17 mouse cellular contexts compared by ENCODE assay signal in the genomic region with DNA sequence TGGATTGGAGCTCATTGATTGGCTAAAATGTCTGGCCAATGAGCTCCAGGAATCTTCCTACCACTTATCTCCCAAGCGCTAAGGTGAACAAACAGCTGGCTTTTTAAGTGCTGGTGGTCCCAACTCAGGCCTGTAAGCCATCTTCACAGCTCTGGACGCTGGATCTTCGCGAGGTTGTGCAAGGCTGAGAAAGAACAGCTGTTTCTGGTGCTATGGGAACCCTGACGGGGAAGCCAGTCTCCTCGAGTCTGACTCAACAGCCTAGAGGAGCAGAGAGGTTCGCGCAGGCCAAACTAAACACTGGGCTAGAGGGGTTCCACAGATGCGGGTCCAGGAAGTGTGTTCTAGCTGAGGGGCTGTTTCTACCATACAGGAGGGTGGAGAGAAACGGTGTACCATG. TPM values are rescaled to one million over a fixed set of nuclear protein-coding genes. Genes with fewer than 3 reads are reported as not detected.
DNase-seq lines count a peak whose midpoint lies in the region; ATAC-seq and TF ChIP-seq lines count a peak whose summit lies in the region.
"Had no signal": no experiment of that assay in that cellular context is flagged by ENCODE, and none has a peak within 500 bp of the region (broad histone marks: within the 10 kb centered on the region; RNA-seq: fewer than 3 reads in every experiment).

No protein-coding gene starts in this region.

- H3K4me2 ChIP-seq in kidney, embryonic 14.5 days (replicated peaks; ENCODE audit: low read depth, low read length), result no peak overlapping the region
- H3K4me2 ChIP-seq in midbrain, embryonic 13.5 days (replicated peaks), result no peak overlapping the region
- H3K4me2 ChIP-seq: hindbrain, embryonic 12.5 days; kidney, embryonic 15.5 days; limb, embryonic 13.5 days; lung, embryonic 15.5 days; midbrain, embryonic 15.5 days had no signal

- no peak for ATAC-seq in kidney, embryonic 14.5 days (ENCODE audit: low FRiP score, low TSS enrichment)
- peak; percentile 18 for ATAC-seq in granulocyte monocyte progenitor cell, adult 5-6 weeks (replicated peaks; ENCODE audit: poor library complexity, severe bottlenecking)
- ATAC-seq in midbrain, embryonic 13.5 days, result no peak
- ATAC-seq: forebrain, postnatal 0 days; midbrain, embryonic 15.5 days had no signal

- no peak overlapping the region for H3K27ac ChIP-seq in kidney, embryonic 14.5 days (ENCODE audit: low read depth, low read length)
- no peak overlapping the region for H3K27ac ChIP-seq in ES-E14 (ENCODE audit: insufficient read depth, low read depth, low read length, poor library complexity, severe bottlenecking)
- no peak overlapping the region for H3K27ac ChIP-seq in midbrain, embryonic 13.5 days
- H3K27ac ChIP-seq: hindbrain, embryonic 12.5 days; kidney, embryonic 15.5 days; limb, embryonic 13.5 days; lung, embryonic 15.5 days; midbrain, embryonic 15.5 days had no signal

- peak; percentile 50 for DNase-seq in kidney, postnatal 10 days
- no peak for DNase-seq in ES-E14 (ENCODE audit: low read depth, low spot score)
- peak; percentile 33 to 66 for DNase-seq in lung, postnatal 4 days
- DNase-seq in left cerebral cortex, adult 8-10 months (ENCODE audit: low spot score in 2 of 2), result no peak
- DNase-seq: adrenal gland, postnatal 25 days; forebrain, postnatal 0 days; gastrocnemius, postnatal 36 days; right cerebral cortex, postnatal 25 days; thymus, postnatal 36 days had no signal

- peaks cover 26% of the 10 kb centered on the region for H3K36me3 ChIP-seq in kidney, embryonic 14.5 days (ENCODE audit: control insufficient read depth, insufficient read depth, low read length)
- peaks cover 21% of the 10 kb centered on the region for H3K36me3 ChIP-seq in ES-E14 (ENCODE audit: control insufficient read depth, insufficient read depth, low read length, poor library complexity, severe bottlenecking)
- H3K36me3 ChIP-seq in midbrain, embryonic 13.5 days, result peaks cover 33% of the 10 kb centered on the region

- no peak overlapping the region for H3K9ac ChIP-seq in kidney, embryonic 14.5 days (ENCODE audit: low read depth, low read length)
- peak overlapping the region; percentile 42; the same call in 1 of the 2 replicates for H3K9ac ChIP-seq in ES-E14 (ENCODE audit: insufficient read depth, low read depth, low read length, poor library complexity, severe bottlenecking)
- no peak overlapping the region for H3K9ac ChIP-seq in midbrain, embryonic 13.5 days (replicated peaks)
- H3K9ac ChIP-seq: forebrain, postnatal 0 days; hindbrain, embryonic 12.5 days; kidney, embryonic 15.5 days; limb, embryonic 13.5 days; lung, embryonic 15.5 days; midbrain, embryonic 15.5 days had no signal

- H3K27me3 ChIP-seq in kidney, embryonic 14.5 days (ENCODE audit: control insufficient read depth, insufficient read depth, low read length), result no peaks in the 10 kb centered on the region
- no peaks in the 10 kb centered on the region for H3K27me3 ChIP-seq in midbrain, embryonic 13.5 days
- H3K27me3 ChIP-seq: hindbrain, embryonic 12.5 days; kidney, embryonic 15.5 days; limb, embryonic 13.5 days; lung, embryonic 15.5 days; midbrain, embryonic 15.5 days had no signal

- in situ Hi-C loops in ES-E14 (cut with MboI; ENCODE audit: low sequenced_read_pairs in 2 of 2, unreplicated experiment in 2 of 2), result loop anchor here (10.0 to 25.0 kb wide), 2 partner anchors 121 to 123 kb away; a partner anchor contains a TSS

- no peaks in the 10 kb centered on the region for H3K9me3 ChIP-seq in kidney, embryonic 14.5 days (ENCODE audit: control insufficient read depth, low read length)
- no peaks in the 10 kb centered on the region for H3K9me3 ChIP-seq in ES-E14 (ENCODE audit: control insufficient read depth, insufficient read depth, low read depth, low read length)
- no peaks in the 10 kb centered on the region for H3K9me3 ChIP-seq in midbrain, embryonic 13.5 days
- H3K9me3 ChIP-seq: hindbrain, embryonic 12.5 days; kidney, embryonic 15.5 days; limb, embryonic 13.5 days; lung, embryonic 15.5 days; midbrain, embryonic 15.5 days had no signal

- 34% methylated on average over 10 of the region's 10 CpGs for WGBS in kidney, embryonic 14.5 days
- WGBS in midbrain, embryonic 13.5 days, result 61% methylated on average over 10 of the region's 10 CpGs

- H3K4me3 ChIP-seq in kidney, embryonic 14.5 days (ENCODE audit: low read length), result no peak overlapping the region
- H3K4me3 ChIP-seq in ES-E14 (ENCODE audit: insufficient read depth in 1 of 2, low read depth in 1 of 2, low read length in 2 of 2, poor library complexity in 1 of 2, severe bottlenecking in 1 of 2), result peak overlapping the region; percentile 25 to 48
- H3K4me3 ChIP-seq in midbrain, embryonic 13.5 days (replicated peaks), result no peak overlapping the region
- H3K4me3 ChIP-seq: hindbrain, embryonic 12.5 days; kidney, embryonic 15.5 days; limb, embryonic 13.5 days; lung, embryonic 15.5 days; midbrain, embryonic 15.5 days had no signal

- H3K4me1 ChIP-seq in kidney, embryonic 14.5 days (ENCODE audit: control insufficient read depth, insufficient read depth, low read length), result 0 out of 2 replicates have a peak, but pooled peaks cover 5% of the 10 kb centered on the region
- H3K4me1 ChIP-seq in ES-E14 (ENCODE audit: control insufficient read depth in 2 of 2, insufficient read depth in 2 of 2, low read length in 2 of 2, poor library complexity in 1 of 2), result peaks cover 3 to 4% of the 10 kb centered on the region in 2 experiments; a peak in 3 of 4 replicates
- peaks cover 16% of the 10 kb centered on the region for H3K4me1 ChIP-seq in midbrain, embryonic 13.5 days (replicated peaks)

TF ChIP-seq in ES-E14, 5 proteins besides CTCF, POLR2A, EP300 and RAD21:
- TF ChIP-seq ZNF384 (IDR thresholded peaks at IDR 0.05; ENCODE audit: low read depth, low read length) (no peak), MAFK (IDR thresholded peaks at IDR 0.05; ENCODE audit: insufficient read depth, low read depth, low read length) (no peak), CHD2 (IDR thresholded peaks at IDR 0.05; ENCODE audit: low read depth, low read length) (no peak), ZC3H11A (IDR thresholded peaks at IDR 0.05; ENCODE audit: borderline replicate concordance, low read depth, low read length) (no peak), HCFC1 (IDR thresholded peaks at IDR 0.05; ENCODE audit: borderline replicate concordance, insufficient read depth, low read length) (no peak)

RNA-seq across cellular contexts. Expression of a gene that starts 11.7 kb away (rescaled TPM):
- 34.5 and 40.1 TPM in 2 replicates for polyA plus RNA-seq in kidney, embryonic 14.5 days (2014; fragmentation: Nextera tagmentation; extraction: Ambion mirVana)
- total RNA-seq in ES-E14 (2012; rRNA removed), result 13.8 and 17.0 TPM in 2 replicates
- 38.2 and 59.1 TPM in 2 replicates for total RNA-seq in granulocyte monocyte progenitor cell, adult 5-6 weeks (2014; fragmentation: Nextera tagmentation)
- total RNA-seq in granulocyte monocyte progenitor cell, adult 5-6 weeks (2017), result 15.0 and 16.4 TPM in 2 replicates
- 10 to 100 TPM; 35.3 to 44.5 (median 38.4) TPM for total RNA-seq in left cerebral cortex, adult 8-10 months (2022)
- 69.0 and 74.6 TPM in 2 replicates for polyA plus RNA-seq in midbrain, embryonic 13.5 days (2015; fragmentation: Nextera tagmentation; extraction: Ambion mirVana)

RNA-seq across cellular contexts. Expression of a gene that starts 12.1 kb away (rescaled TPM):
- 35.0 and 44.5 TPM in 2 replicates for polyA plus RNA-seq in kidney, embryonic 14.5 days (2014; fragmentation: Nextera tagmentation; extraction: Ambion mirVana)
- 51.6 and 64.1 TPM in 2 replicates for total RNA-seq in ES-E14 (2012; rRNA removed)
- total RNA-seq in granulocyte monocyte progenitor cell, adult 5-6 weeks (2014; fragmentation: Nextera tagmentation), result 21.5 and 21.7 TPM in 2 replicates
- total RNA-seq in granulocyte monocyte progenitor cell, adult 5-6 weeks (2017), result 18.3 and 20.9 TPM in 2 replicates
- 100 to 1,000 TPM; 180 to 196 (median 184) TPM for total RNA-seq in left cerebral cortex, adult 8-10 months (2022)
- 46.4 and 50.3 TPM in 2 replicates for polyA plus RNA-seq in midbrain, embryonic 13.5 days (2015; fragmentation: Nextera tagmentation; extraction: Ambion mirVana)

RNA-seq across cellular contexts. Expression of a gene that starts 22.2 kb away (rescaled TPM):
- 74.6 and 97.8 TPM in 2 replicates for polyA plus RNA-seq in kidney, embryonic 14.5 days (2014; fragmentation: Nextera tagmentation; extraction: Ambion mirVana)
- 115 and 117 TPM in 2 replicates for total RNA-seq in ES-E14 (2012; rRNA removed)
- total RNA-seq in granulocyte monocyte progenitor cell, adult 5-6 weeks (2014; fragmentation: Nextera tagmentation), result 74.4 and 92.3 TPM in 2 replicates
- total RNA-seq in granulocyte monocyte progenitor cell, adult 5-6 weeks (2017), result 165 and 231 TPM in 2 replicates
- total RNA-seq in left cerebral cortex, adult 8-10 months (2022), result 10 to 100 TPM; 60.6 to 75.4 (median 65.0) TPM
- polyA plus RNA-seq in midbrain, embryonic 13.5 days (2015; fragmentation: Nextera tagmentation; extraction: Ambion mirVana), result 107 and 112 TPM in 2 replicates

RNA-seq across cellular contexts. Expression of a gene that starts 28.6 kb away (rescaled TPM):
- 2.5 and 4.0 TPM in 2 replicates for polyA plus RNA-seq in kidney, embryonic 14.5 days (2014; fragmentation: Nextera tagmentation; extraction: Ambion mirVana)
- total RNA-seq in ES-E14 (2012; rRNA removed), result not detected in 2 replicates
- 2.1 and 4.6 TPM in 2 replicates for total RNA-seq in granulocyte monocyte progenitor cell, adult 5-6 weeks (2014; fragmentation: Nextera tagmentation)
- total RNA-seq in granulocyte monocyte progenitor cell, adult 5-6 weeks (2017), result 7.8 and 8.8 TPM in 2 replicates
- total RNA-seq in left cerebral cortex, adult 8-10 months (2022), result 1 to 10 TPM; 1.1 to 3.3 (median 1.6) TPM
- polyA plus RNA-seq in midbrain, embryonic 13.5 days (2015; fragmentation: Nextera tagmentation; extraction: Ambion mirVana), result 7.8 and 8.1 TPM in 2 replicates

RNA-seq across cellular contexts. Expression of a gene that starts 40.9 kb away (rescaled TPM):
- 3.0 and 3.7 TPM in 2 replicates for polyA plus RNA-seq in kidney, embryonic 14.5 days (2014; fragmentation: Nextera tagmentation; extraction: Ambion mirVana)
- total RNA-seq in ES-E14 (2012; rRNA removed), result 0.67 and 0.95 TPM in 2 replicates
- total RNA-seq in granulocyte monocyte progenitor cell, adult 5-6 weeks (2014; fragmentation: Nextera tagmentation), result 49.1 and 55.7 TPM in 2 replicates
- total RNA-seq in granulocyte monocyte progenitor cell, adult 5-6 weeks (2017), result 48.6 and 62.5 TPM in 2 replicates
- 10 to 100 TPM; 15.9 to 25.5 (median 21.3) TPM for total RNA-seq in left cerebral cortex, adult 8-10 months (2022)
- polyA plus RNA-seq in midbrain, embryonic 13.5 days (2015; fragmentation: Nextera tagmentation; extraction: Ambion mirVana), result 4.3 and 5.2 TPM in 2 replicates

Comparison
In these comparisons a context has a peak if more than half of its experiments do, and no peak if none do; other contexts are left out.
1. DNase-seq: peak in kidney, postnatal 10 days (single experiment) and lung, postnatal 4 days (2 of 2); none in ES-E14 (single experiment) and left cerebral cortex, adult 8-10 months (0 of 2).
2. H3K4me3 ChIP-seq: peak in ES-E14 (2 of 2); none in kidney, embryonic 14.5 days (single experiment) and midbrain, embryonic 13.5 days (single experiment).